Mouse (Mus musculus): ENCODE results near the gene Plxna2.

The Plxna2 gene

GRCm38 (mm10) chr1:194651987-194652386 lies 34.0 kb downstream of the Plxna2 start:
- intact Hi-C loops (cut with DNase I): no loop called here

DNA sequence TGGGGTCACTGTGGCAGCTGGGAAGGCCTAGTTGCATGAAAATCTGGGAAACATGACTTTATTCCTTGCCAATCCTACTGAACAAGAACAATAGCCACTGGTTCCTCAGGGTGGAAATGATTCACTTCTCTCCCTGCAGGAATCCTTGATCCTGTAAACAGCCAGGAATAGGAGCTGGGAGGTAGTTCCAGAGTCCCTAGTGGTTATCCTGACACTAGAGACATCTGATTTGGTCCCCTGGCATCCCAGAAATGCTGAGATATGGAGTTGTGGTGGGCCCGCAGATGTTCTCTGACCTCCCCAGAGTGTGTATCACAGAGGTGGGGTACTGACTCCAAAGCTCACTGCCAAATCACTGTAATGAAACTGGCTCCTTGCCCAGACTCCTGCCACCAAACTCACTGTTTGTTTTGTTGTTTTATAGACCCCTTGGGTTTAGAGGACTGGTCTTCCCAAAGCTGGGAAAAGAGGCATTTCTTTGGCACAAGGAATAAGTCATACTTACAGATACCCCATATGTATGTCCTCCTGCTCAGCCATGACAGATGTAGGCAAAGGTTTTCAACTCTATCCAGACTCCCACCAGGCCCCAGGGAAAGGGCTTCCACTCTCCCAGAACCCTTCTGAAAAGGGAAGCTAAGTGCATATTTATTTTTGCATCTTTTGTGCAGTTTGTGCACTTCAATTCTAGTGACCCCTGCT lies 40.6 kb downstream of the Plxna2 start:
- intact Hi-C loops (cut with DNase I): no loop called here

DNA sequence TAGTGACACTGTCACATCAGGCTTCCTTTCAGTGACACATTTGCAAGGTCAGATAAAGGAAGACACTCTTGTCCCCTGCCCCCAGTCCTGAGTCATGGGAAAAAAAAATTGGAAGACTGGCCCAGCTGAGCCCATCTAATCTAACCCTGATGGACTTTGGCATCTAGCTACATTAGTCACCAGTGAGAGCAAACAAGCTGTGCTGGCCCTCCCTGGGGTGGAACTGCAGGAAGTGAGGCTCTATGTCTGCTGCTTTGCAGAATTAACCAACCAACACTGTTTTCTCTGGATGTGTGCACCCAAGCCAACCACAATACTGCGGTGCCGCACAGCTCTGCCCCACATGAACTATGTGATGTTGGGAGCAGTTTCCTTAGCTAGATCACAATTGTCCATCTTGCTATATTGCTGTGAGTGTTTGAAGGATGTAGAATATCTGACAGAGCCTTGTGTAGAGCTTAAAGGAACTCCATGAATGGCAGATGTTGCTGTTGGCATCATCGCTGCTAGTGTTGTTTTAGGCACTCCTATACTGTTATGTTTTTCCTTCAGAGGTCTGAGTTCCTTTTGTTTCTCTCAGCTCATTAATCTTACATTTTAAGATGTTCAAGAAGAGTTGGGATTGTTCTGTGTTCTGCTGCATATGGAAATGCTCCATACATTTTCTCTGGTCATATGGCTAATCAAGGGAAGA lies 42.6 kb downstream of the Plxna2 start:
- intact Hi-C loops (cut with DNase I): no loop called here

- intact Hi-C loops (cut with DNase I): no loop called here
These were observed 45.0 kb downstream of the Plxna2 start for GRCm38 (mm10) chr1:194663021-194663420.

DNA sequence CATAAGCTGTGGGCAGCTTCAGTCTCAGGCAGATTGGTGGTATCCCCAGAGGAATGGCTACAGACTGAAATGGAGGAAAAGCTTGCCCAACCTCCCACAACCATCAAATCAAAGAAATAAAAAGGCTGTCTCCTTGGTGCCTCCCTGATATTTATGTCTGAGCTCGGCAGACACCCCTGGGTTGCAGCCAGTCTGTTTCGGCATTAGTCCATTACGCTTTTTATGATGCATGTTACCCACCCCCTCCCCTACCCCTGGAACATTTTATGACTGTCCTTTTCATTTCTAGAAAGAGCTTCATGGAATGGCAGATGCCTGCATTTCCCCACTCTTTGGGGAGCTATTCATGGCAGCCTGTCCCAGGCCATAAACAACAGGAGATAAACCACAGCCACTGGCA lies 47.7 kb downstream of the Plxna2 start:
- intact Hi-C loops (cut with DNase I): no loop called here

DNA sequence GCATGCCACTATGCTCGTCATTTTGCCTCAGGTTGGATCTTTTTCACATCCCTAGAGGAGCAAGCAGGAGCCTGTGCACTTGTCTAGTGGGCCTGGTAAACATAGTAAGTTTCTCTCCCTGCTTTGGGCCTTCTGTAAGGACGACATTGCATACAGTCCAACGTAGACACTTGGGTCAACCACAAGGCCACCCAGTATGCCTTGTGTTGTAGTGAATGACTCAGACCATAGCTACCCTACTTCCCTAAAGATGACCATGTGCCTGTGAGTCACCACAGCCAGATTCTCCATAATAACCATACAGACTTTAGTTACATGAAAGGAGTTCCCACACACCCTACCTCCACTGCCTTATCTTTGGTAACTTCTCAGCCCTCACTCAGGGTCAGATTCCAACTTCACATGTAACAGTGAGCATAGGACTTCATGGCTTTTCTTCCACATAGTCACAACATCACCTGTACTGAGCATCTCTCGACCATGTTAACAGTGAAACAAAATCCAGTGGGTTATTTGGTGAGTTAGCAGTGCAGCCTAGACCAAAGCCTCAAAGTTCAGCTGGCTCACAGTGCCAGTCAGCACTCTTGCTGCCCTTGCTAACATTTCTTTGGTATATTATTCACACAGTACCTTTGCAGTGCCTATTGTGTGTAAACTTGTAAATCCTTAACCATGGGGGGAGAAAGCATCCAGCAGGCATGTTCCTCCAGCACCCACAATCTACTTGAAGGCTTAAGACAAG lies 53.9 kb downstream of the Plxna2 start:
- intact Hi-C loops (cut with DNase I): no loop called here

DNA sequence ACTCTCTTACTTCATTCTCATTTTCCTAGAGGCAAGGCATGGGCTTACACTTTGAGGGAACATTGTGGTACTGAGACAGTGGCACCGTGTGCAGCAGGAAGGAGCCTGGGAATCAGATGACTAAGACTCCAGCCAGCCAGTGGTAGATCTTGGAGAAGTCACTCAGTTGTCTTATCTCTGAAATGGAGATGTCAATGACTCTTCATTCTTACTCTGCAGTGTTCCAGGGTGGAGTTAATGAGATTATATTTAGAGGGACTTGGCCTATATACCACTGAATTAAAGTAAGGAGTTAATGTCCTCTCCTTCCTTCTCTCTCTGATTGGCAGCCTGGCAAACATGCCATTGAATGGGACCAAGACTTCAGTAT lies 54.5 kb downstream of the Plxna2 start:
- intact Hi-C loops (cut with DNase I): no loop called here

- intact Hi-C loops (cut with DNase I): no loop called here
These were observed 55.2 kb downstream of the Plxna2 start for GRCm38 (mm10) chr1:194673229-194673628.

GRCm38 (mm10) chr1:194675106-194675890 lies 57.3 kb downstream of the Plxna2 start:
- intact Hi-C loops (cut with DNase I): no loop called here

- intact Hi-C loops (cut with DNase I): no loop called here
These were observed 57.8 kb downstream of the Plxna2 start for GRCm38 (mm10) chr1:194675891-194676200.

DNA sequence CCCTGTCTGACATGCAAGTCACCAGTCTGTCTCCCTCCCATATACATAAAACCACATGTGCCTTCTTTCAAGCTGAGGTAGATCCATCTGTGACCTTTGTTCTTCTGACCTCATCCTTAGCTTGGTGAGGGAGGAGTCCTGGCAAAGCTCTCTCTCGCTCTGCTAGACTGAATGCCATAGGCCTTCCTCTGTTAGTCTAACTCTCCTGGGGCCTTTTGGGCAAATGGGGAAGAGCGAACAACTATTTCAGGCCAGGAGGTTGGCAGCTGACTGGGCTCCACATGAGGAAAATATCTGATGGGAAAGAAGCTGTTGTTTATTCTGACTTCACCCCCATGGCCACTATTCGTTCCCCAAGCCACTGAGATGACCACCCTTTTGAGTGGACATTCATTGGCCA lies 59.9 kb downstream of the Plxna2 start:
- intact Hi-C loops (cut with DNase I): no loop called here

GRCm38 (mm10) chr1:194679147-194679546 lies 61.1 kb downstream of the Plxna2 start:
- intact Hi-C loops (cut with DNase I): no loop called here

- intact Hi-C loops (cut with DNase I): no loop called here
These were observed 62.1 kb downstream of the Plxna2 start for GRCm38 (mm10) chr1:194680136-194680535.

- intact Hi-C loops (cut with DNase I): no loop called here
These were observed 64.0 kb downstream of the Plxna2 start for GRCm38 (mm10) chr1:194682021-194682420.

- intact Hi-C loops (cut with DNase I): no loop called here
These were observed 65.1 kb downstream of the Plxna2 start for GRCm38 (mm10) chr1:194683132-194683531.

- intact Hi-C loops (cut with DNase I): no loop called here
These were observed 67.9 kb downstream of the Plxna2 start for GRCm38 (mm10) chr1:194685896-194686295.

- intact Hi-C loops (cut with DNase I): no loop called here
These were observed 69.7 kb downstream of the Plxna2 start for GRCm38 (mm10) chr1:194687746-194688145.

DNA sequence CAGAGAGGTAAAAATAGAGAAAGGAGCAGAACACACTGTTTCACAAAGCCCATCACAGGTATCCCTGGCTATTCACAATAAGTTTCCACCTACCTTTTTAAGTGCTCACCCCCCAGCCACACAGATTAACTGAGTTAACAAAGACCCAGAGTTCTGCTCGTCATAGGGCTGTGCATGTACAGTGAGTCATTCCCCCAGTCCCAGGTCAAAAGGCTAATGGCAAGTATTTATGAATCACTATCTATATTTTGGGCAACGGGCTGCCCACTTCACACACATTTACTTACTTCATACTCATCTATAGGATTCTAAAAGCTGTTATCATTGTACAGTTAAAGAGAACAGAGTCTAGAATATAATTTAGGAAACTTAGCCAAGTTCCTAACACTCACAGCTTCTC lies 70.1 kb downstream of the Plxna2 start:
- intact Hi-C loops (cut with DNase I): no loop called here

DNA sequence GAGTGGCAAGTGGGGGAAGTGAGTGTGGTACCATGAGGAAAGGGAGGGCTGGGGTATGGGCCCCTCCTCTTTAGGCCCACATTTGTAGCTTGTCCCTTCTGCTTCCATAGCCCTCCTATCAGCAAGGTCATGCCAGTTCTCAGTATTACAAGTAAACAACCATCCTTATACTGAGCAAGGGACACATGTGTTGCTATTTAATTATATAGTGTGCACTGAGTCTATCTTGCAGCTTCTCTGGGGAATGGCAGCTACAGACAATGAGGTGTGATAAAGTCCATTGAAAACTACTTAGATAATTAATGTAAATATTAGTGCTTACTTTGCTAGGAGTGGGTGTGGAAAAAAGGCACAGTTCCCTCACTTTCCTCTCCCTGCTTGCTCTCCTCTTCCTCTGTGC lies 75.0 kb downstream of the Plxna2 start:
- intact Hi-C loops (cut with DNase I): no loop called here

- intact Hi-C loops (cut with DNase I): no loop called here
These were observed 75.5 kb downstream of the Plxna2 start for GRCm38 (mm10) chr1:194693488-194693887.

- intact Hi-C loops (cut with DNase I): no loop called here
These were observed 76.8 kb downstream of the Plxna2 start for GRCm38 (mm10) chr1:194694805-194695204.

- intact Hi-C loops (cut with DNase I): no loop called here
These were observed 79.4 kb downstream of the Plxna2 start for GRCm38 (mm10) chr1:194697439-194697838.
